22 mouse cellular contexts compared by ENCODE assay signal in genomic region chr19:57478056-57478455, GRCm38 (mm10). TPM values are rescaled to one million over a fixed set of nuclear protein-coding genes. Genes with fewer than 3 reads are reported as not detected.
DNase-seq lines count a peak whose midpoint lies in the region; ATAC-seq and TF ChIP-seq lines count a peak whose summit lies in the region.
"Had no signal": no experiment of that assay in that cellular context is flagged by ENCODE, and none has a peak within 500 bp of the region (broad histone marks: within the 10 kb centered on the region; RNA-seq: fewer than 3 reads in every experiment).

No protein-coding gene starts in this region.

- H3K27me3 ChIP-seq in midbrain, embryonic 14.5 days (ENCODE audit: control insufficient read depth, insufficient read depth, low read length) = no peaks in the 10 kb centered on the region
- no peaks in the 10 kb centered on the region for H3K27me3 ChIP-seq in midbrain, embryonic 15.5 days (replicated peaks)
- H3K27me3 ChIP-seq in CH12.LX (replicated peaks) = no peaks in the 10 kb centered on the region
- H3K27me3 ChIP-seq: embryonic facial prominence, embryonic 15.5 days; forebrain, embryonic 15.5 days; hindbrain, embryonic 15.5 days had no signal

- no peak overlapping the region for H3K4me3 ChIP-seq in midbrain, embryonic 14.5 days (replicated peaks; ENCODE audit: low read depth, low read length)
- no peak overlapping the region for H3K4me3 ChIP-seq in midbrain, embryonic 15.5 days
- no peak overlapping the region for H3K4me3 ChIP-seq in CH12.LX (replicated peaks in 1 of 3; ENCODE audit: low read depth in 2 of 3, low read length in 2 of 3, poor library complexity in 1 of 3)
- H3K4me3 ChIP-seq: embryonic facial prominence, embryonic 15.5 days; erythroblast, embryonic 14.5 days; forebrain, embryonic 10.5 days; forebrain, embryonic 15.5 days; heart, adult 2 months; heart, embryonic 13.5 days; hindbrain, embryonic 15.5 days had no signal

- 80% methylated on average over 11 of the region's 11 CpGs for WGBS in midbrain, embryonic 14.5 days
- 73% methylated on average over 11 of the region's 11 CpGs for WGBS in midbrain, embryonic 15.5 days

- 0 out of 2 replicates have a peak, but pooled peaks cover 10% of the 10 kb centered on the region for H3K4me1 ChIP-seq in midbrain, embryonic 14.5 days (ENCODE audit: control insufficient read depth, insufficient read depth, low read length)
- H3K4me1 ChIP-seq in midbrain, embryonic 15.5 days = peaks cover 45% of the 10 kb centered on the region
- H3K4me1 ChIP-seq in CH12.LX (ENCODE audit: control insufficient read depth in 1 of 2, insufficient read depth in 2 of 2) = peaks cover 0 to 24% of the 10 kb centered on the region in 2 experiments; a peak in 2 of 4 replicates
- H3K4me1 ChIP-seq: embryonic facial prominence, embryonic 15.5 days had no signal

- no peaks in the 10 kb centered on the region for H3K36me3 ChIP-seq in midbrain, embryonic 14.5 days (ENCODE audit: control insufficient read depth, insufficient read depth, low read length)
- H3K36me3 ChIP-seq in midbrain, embryonic 15.5 days (replicated peaks) = no peaks in the 10 kb centered on the region
- H3K36me3 ChIP-seq in CH12.LX (replicated peaks in 1 of 2; ENCODE audit: control insufficient read depth in 1 of 2, insufficient read depth in 1 of 2, low read length in 1 of 2) = peaks cover 66 to 82% of the 10 kb centered on the region in 2 experiments
- H3K36me3 ChIP-seq: forebrain, embryonic 15.5 days; heart, embryonic 13.5 days; hindbrain, embryonic 15.5 days had no signal

- in situ Hi-C loops in CH12.LX (cut with MboI; ENCODE audit: low pct_ligation_motif_present, low pct_unique_long_range_greater_than_20kb, low sequenced_read_pairs) = no loop called here

- no peak overlapping the region for H3K4me2 ChIP-seq in midbrain, embryonic 14.5 days (ENCODE audit: low read length)
- H3K4me2 ChIP-seq in midbrain, embryonic 15.5 days = no peak overlapping the region
- no peak overlapping the region for H3K4me2 ChIP-seq in CH12.LX (ENCODE audit: insufficient read depth, low read depth, poor library complexity, severe bottlenecking)
- H3K4me2 ChIP-seq: embryonic facial prominence, embryonic 15.5 days; forebrain, embryonic 15.5 days; heart, embryonic 13.5 days; hindbrain, embryonic 15.5 days had no signal

- H3K9me3 ChIP-seq in midbrain, embryonic 14.5 days (ENCODE audit: control insufficient read depth, low read length) = no peaks in the 10 kb centered on the region
- no peaks in the 10 kb centered on the region for H3K9me3 ChIP-seq in midbrain, embryonic 15.5 days
- no peaks in the 10 kb centered on the region for H3K9me3 ChIP-seq in CH12.LX (replicated peaks; ENCODE audit: low read length)
- H3K9me3 ChIP-seq: embryonic facial prominence, embryonic 15.5 days; forebrain, embryonic 10.5 days; forebrain, embryonic 15.5 days; heart, embryonic 13.5 days; hindbrain, embryonic 15.5 days had no signal

- TF ChIP-seq RAD21 in CH12.LX (IDR thresholded peaks at IDR 0.05; ENCODE audit: low read depth, low read length) = no peak

- no peak for ATAC-seq in midbrain, embryonic 14.5 days (ENCODE audit: low FRiP score, low TSS enrichment)
- no peak for ATAC-seq in midbrain, embryonic 15.5 days (replicated peaks)
- peak; percentile 35 for ATAC-seq in inflammation-experienced regulatory T-cells, adult 6 months
- ATAC-seq: forebrain, embryonic 15.5 days; intestine, embryonic 16.5 days had no signal

- no peak; the same call in 1 of the 2 replicates for TF ChIP-seq POLR2A in CH12.LX (IDR thresholded peaks at IDR 0.05; ENCODE audit: low read depth, low read length)

- no peak overlapping the region for H3K9ac ChIP-seq in midbrain, embryonic 14.5 days (replicated peaks; ENCODE audit: low read length)
- no peak overlapping the region for H3K9ac ChIP-seq in midbrain, embryonic 15.5 days
- no peak overlapping the region for H3K9ac ChIP-seq in CH12.LX (ENCODE audit: insufficient read depth, low read depth)
- H3K9ac ChIP-seq: embryonic facial prominence, embryonic 15.5 days; forebrain, embryonic 15.5 days; heart, embryonic 13.5 days; hindbrain, embryonic 15.5 days had no signal

- dilution Hi-C loops in CH12.LX (cut with MboI; ENCODE audit: extremely low pct_ligation_motif_present, extremely low pct_unique_long_range_greater_than_20kb, low sequenced_read_pairs) = no loop called here

- DNase-seq in midbrain, embryonic 14.5 days = no peak
- DNase-seq in CD4-positive, CD25-positive, alpha-beta regulatory T cell, adult 2 months (ENCODE audit: low read depth, low spot score) = peak; percentile 51
- no peak for DNase-seq in CH12.LX (ENCODE audit: extremely low read depth)
- no peak for DNase-seq in left cerebral cortex, postnatal 14 days (ENCODE audit: low spot score in 2 of 2)
- no peak for DNase-seq in heart, adult 9 months (ENCODE audit: low spot score in 2 of 2)
- DNase-seq: adrenal gland, postnatal 10 days; cerebellum, adult 11 months; cerebellum, adult 8-10 months; cerebellum, postnatal 14 days; embryo, embryonic 11 days; gastrocnemius, postnatal 10 days; heart, adult 2 months; heart, postnatal 36 days had no signal

- no peaks in the 10 kb centered on the region; the same call in 1 of the 2 replicates for H3K79me2 ChIP-seq in CH12.LX (replicated peaks; ENCODE audit: control insufficient read depth, extremely low read depth, insufficient read depth, poor library complexity, severe bottlenecking)

- no peak for TF ChIP-seq CTCF in CH12.LX (conservative IDR thresholded peaks at IDR 0.05 in 1 of 2, IDR thresholded peaks at IDR 0.05 in 1 of 2; ENCODE audit: low read depth in 2 of 2, low read length in 2 of 2)

- intact Hi-C loops in left cerebral cortex, postnatal 14 days (cut with DNase I) = no loop called here

- H3K27ac ChIP-seq in midbrain, embryonic 14.5 days (replicated peaks; ENCODE audit: low read depth, low read length) = 0 out of 2 replicates have a peak overlapping the region, but pooled peaks have one; percentile 50
- no peak overlapping the region for H3K27ac ChIP-seq in midbrain, embryonic 15.5 days
- peak overlapping the region; percentile 10; the same call in 1 of the 2 replicates for H3K27ac ChIP-seq in CH12.LX (ENCODE audit: insufficient read depth, low read depth)
- H3K27ac ChIP-seq: embryonic facial prominence, embryonic 15.5 days; forebrain, embryonic 10.5 days; forebrain, embryonic 15.5 days; heart, adult 2 months; heart, embryonic 13.5 days; hindbrain, embryonic 15.5 days had no signal

- no peak for TF ChIP-seq EP300 in CH12.LX (IDR thresholded peaks at IDR 0.05; ENCODE audit: low read length)

TF ChIP-seq in CH12.LX, 34 proteins besides CTCF, POLR2A, EP300 and RAD21:
- no peak for TF ChIP-seq USF2 (conservative IDR thresholded peaks at IDR 0.05; ENCODE audit: low read depth, low read length)
- TF ChIP-seq MXI1 (IDR thresholded peaks at IDR 0.05; ENCODE audit: low read depth, low read length) = no peak

RNA-seq across cellular contexts. Expression of gene Trub1, which starts 25.3 kb away (rescaled TPM):
- 13.1 and 15.6 TPM in 2 replicates for polyA plus RNA-seq in midbrain, embryonic 14.5 days (2014; fragmentation: Nextera tagmentation; extraction: Ambion mirVana)
- 15.9 and 16.7 TPM in 2 replicates for polyA plus RNA-seq in midbrain, embryonic 15.5 days (2015; fragmentation: Nextera tagmentation; extraction: Ambion mirVana)
- 35.0 and 36.4 TPM in 2 replicates for total RNA-seq in CH12.LX (2012; rRNA removed)
- 40.0 and 41.4 TPM in 2 replicates for total RNA-seq in CH12.LX (2014; rRNA removed)
- 36.2 and 47.1 TPM in 2 replicates for polyA plus RNA-seq in CH12.LX (2012; ENCODE audit: insufficient read length, low read depth)
- 10 to 100 TPM in 2 of 3 experiments, 1 to 10 TPM in 1; 5.2 to 13.7 (median 10.6) TPM for polyA plus RNA-seq in inflammation-experienced regulatory T-cells, adult 6 months (2017; shearing (Covaris generic))
- 10 to 100 TPM; 15.8 to 17.5 TPM for total RNA-seq in left cerebral cortex, postnatal 14 days (2021)
